Comparison of ENCODE assay signal across 22 mouse cellular contexts in the genomic region with DNA sequence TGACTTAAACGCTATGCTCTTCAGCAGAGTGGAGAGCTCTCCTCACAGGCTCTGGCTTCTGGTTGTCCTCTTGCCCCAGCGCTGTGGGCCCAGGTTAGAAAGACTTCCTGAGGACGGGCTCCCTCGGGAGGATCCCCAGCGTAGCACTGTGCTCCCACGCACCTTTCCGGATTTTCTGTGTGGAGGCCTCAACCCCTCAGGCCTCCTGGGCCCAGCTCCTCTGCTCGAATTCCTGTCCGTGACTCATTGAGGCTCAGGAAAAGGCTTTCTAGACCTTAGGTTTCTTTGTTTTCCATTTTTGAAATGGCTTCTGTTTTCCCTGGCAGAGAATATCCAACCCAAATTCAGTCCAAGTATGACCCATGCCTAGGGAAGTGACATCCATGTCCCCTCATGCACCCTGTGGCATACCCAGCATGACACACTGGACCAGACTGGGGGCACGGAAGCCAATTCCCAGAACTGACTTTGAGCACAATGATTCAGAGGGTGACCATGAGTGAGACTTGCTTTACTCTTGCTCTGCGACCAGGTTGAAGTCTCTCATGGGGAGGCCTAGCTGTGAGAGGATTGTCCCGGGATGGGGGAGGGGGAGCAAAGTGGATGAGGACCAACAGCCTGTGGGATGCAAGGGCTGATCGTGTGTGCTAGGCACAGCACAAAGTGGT. TPM values are rescaled to one million over a fixed set of nuclear protein-coding genes. Genes with fewer than 3 reads are reported as not detected.
"Had no signal": no experiment of that assay in that cellular context is flagged by ENCODE, and none has a peak within 500 bp of the region (broad histone marks: within the 10 kb centered on the region; RNA-seq: fewer than 3 reads in every experiment).

No protein-coding gene starts in this region.

- DNase-seq: kidney, postnatal 25 days; layer of hippocampus, adult 9-11 months; layer of hippocampus, postnatal 36 days; liver; liver, embryonic 13.5 days; liver, postnatal 0 days; lung, postnatal 14 days; retina, postnatal 1 day; right cerebral cortex, postnatal 4 days; spleen, adult 18-20 months; thymus, adult 2 months; thymus, postnatal 25 days had no signal

- H3K4me2 ChIP-seq: limb, embryonic 12.5 days; liver, embryonic 13.5 days; lung, embryonic 15.5 days; midbrain, embryonic 11.5 days; midbrain, embryonic 15.5 days; neural tube, embryonic 13.5 days had no signal

- H3K36me3 ChIP-seq: liver, embryonic 13.5 days; lung, embryonic 15.5 days; midbrain, embryonic 15.5 days; neural tube, embryonic 13.5 days had no signal

- H3K4me3 ChIP-seq: limb, embryonic 12.5 days; liver, embryonic 13.5 days; lung, embryonic 15.5 days; megakaryocyte, embryonic 14.5 days; midbrain, embryonic 15.5 days; neural tube, embryonic 13.5 days had no signal

RNA-seq across cellular contexts. Expression of a gene that starts 1.7 kb away (rescaled TPM):
- total RNA-seq: monocyte, adult 5-6 weeks had no signal

RNA-seq across cellular contexts. Expression of a gene that starts 38.6 kb away (rescaled TPM):
- total RNA-seq: layer of hippocampus, postnatal 36 days; left cerebral cortex, adult 8-10 months; left cerebral cortex, postnatal 25 days; monocyte, adult 5-6 weeks had no signal
- polyA plus RNA-seq: macrophage; midbrain, embryonic 15.5 days had no signal

RNA-seq across cellular contexts. Expression of a gene that starts 56.5 kb away (rescaled TPM):
- polyA plus RNA-seq: macrophage had no signal
